Mouse (Mus musculus): ENCODE measurements around the gene Gpr179. TPM values are rescaled to one million over a fixed set of nuclear protein-coding genes. Genes with fewer than 3 reads are reported as not detected.

The Gpr179 gene
- total and polyA plus RNA-seq, 3 experiments, result 0.05 to 0.08 TPM; not detected in 1

DNA sequence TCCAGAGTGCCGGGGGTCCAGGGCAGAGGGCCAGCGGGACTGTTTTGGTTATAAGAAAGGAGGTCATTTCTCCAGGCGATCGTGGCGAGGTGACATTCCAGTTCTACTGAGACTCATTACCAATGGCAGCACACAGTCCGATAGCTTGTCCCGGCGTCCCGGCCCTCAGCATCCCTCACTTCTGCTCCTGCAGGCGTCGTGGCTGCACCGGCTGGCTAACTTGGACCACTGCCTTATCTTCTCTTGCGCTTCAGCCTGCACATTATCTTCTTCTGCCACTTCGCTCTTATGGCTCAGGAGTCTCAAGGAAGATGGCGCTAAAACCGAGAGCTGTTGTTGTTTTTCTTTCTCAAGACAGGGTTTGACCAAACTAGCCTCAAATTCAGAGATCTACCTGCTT is 50.5 kb downstream of the Gpr179 start:
- Histone ChIP-seq H3K36me3 (ENCODE audit: control insufficient read depth, insufficient read depth, low read length) (no peaks in the 10 kb centered on the region), H3K9ac (ENCODE audit: low read depth, low read length) (no peak overlapping the region), H3K79me2 (replicated peaks; ENCODE audit: control insufficient read depth, insufficient read depth, low read length) (no peaks in the 10 kb centered on the region), H3K27me3 (ENCODE audit: control insufficient read depth, insufficient read depth, low read length) (no peaks in the 10 kb centered on the region), H3K4me3 (no peak overlapping the region), H3K4me1 (ENCODE audit: control insufficient read depth, insufficient read depth, low read length) (peaks cover 13% of the 10 kb centered on the region), H3K27ac (peak overlapping the region; percentile 75)
- WGBS, result 79% methylated on average over 16 of the region's 16 CpGs
- DNase-seq, result no peak
- TF ChIP-seq EP300 (IDR thresholded peaks at IDR 0.05; ENCODE audit: insufficient read depth, low read depth, low read length) (no peak), CTCF (IDR thresholded peaks at IDR 0.05) (no peak), POLR2A (IDR thresholded peaks at IDR 0.05; ENCODE audit: insufficient read depth, low read depth, low read length) (no peak)
- intact Hi-C loops (cut with DNase I), result no loop called here

DNA sequence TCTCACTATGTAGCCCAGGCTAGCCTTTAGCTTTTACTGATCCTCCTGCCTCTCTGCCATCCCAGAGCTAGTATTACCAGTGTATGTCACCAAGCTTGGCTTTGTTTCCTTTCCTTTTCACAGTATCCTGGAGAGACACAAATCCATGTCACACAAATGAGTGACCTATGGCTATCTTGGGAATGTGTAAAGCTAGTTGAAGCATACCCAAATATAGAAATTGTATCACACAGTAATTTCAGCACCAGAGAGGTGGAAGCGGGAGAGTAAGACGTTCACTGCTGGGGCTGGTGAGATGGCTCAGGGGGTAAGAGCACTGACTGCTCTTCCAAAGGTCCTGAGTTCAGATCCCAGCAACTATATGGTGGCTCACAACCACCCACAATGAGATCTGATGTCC is 51.9 kb downstream of the Gpr179 start:
- H3K27ac ChIP-seq, result no peak overlapping the region
- intact Hi-C loops (cut with DNase I), result no loop called here
- no peak for DNase-seq
- no peaks in the 10 kb centered on the region for H3K27me3 ChIP-seq (ENCODE audit: control insufficient read depth, insufficient read depth, low read length)
- no peak overlapping the region for H3K4me3 ChIP-seq
- H3K4me1 ChIP-seq (ENCODE audit: control insufficient read depth, insufficient read depth, low read length), result peaks cover 13% of the 10 kb centered on the region
- H3K79me2 ChIP-seq (replicated peaks; ENCODE audit: control insufficient read depth, insufficient read depth, low read length), result no peaks in the 10 kb centered on the region
- TF ChIP-seq EP300 (IDR thresholded peaks at IDR 0.05; ENCODE audit: insufficient read depth, low read depth, low read length) (no peak), POLR2A (IDR thresholded peaks at IDR 0.05; ENCODE audit: insufficient read depth, low read depth, low read length) (no peak), CTCF (IDR thresholded peaks at IDR 0.05) (no peak)
- 61% methylated on average over 2 of the region's 2 CpGs for WGBS
- H3K9ac ChIP-seq (ENCODE audit: low read depth, low read length), result no peak overlapping the region
- no peaks in the 10 kb centered on the region for H3K36me3 ChIP-seq (ENCODE audit: control insufficient read depth, insufficient read depth, low read length)

DNA sequence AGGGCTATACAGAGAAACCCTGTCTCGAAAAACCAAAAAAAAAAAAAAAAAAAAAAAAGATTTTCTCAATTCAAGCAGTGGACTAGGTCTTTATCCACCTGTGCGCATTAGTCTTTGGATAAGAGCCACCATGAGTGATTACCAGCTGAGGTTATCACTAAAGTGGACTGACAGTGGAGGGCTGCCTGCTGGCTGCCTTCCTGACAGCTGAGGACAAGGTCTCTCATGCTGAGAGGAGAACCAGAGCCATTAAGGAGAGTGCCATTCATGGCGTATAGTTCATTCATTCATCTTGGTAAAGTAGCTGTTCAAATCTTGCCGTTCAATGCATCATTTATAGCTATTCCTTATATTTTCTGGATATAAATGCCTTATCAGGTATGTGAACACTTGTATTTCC is 55.3 kb downstream of the Gpr179 start:
- no peak overlapping the region for H3K27ac ChIP-seq
- peaks cover 2% of the 10 kb centered on the region; the same call in 1 of the 2 replicates for H3K4me1 ChIP-seq (ENCODE audit: control insufficient read depth, insufficient read depth, low read length)
- no peaks in the 10 kb centered on the region for H3K27me3 ChIP-seq (ENCODE audit: control insufficient read depth, insufficient read depth, low read length)
- H3K79me2 ChIP-seq (replicated peaks; ENCODE audit: control insufficient read depth, insufficient read depth, low read length), result no peaks in the 10 kb centered on the region
- no peak overlapping the region for H3K4me3 ChIP-seq
- DNase-seq, result peak; percentile 39 to 44
- no peak for TF ChIP-seq EP300 (IDR thresholded peaks at IDR 0.05; ENCODE audit: insufficient read depth, low read depth, low read length)
- no peak for TF ChIP-seq CTCF (IDR thresholded peaks at IDR 0.05)
- no peak for TF ChIP-seq POLR2A (IDR thresholded peaks at IDR 0.05; ENCODE audit: insufficient read depth, low read depth, low read length)
- no peak overlapping the region for H3K9ac ChIP-seq (ENCODE audit: low read depth, low read length)
- no peaks in the 10 kb centered on the region for H3K36me3 ChIP-seq (ENCODE audit: control insufficient read depth, insufficient read depth, low read length)
- WGBS, result 62% methylated on average over 3 of the region's 4 CpGs
- intact Hi-C loops (cut with DNase I), result no loop called here

- no peak for DNase-seq
These were observed 59.1 kb downstream of the Gpr179 start for GRCm38 (mm10) chr11:97292731-97293130.

GRCm38 (mm10) chr11:97289276-97290230 is 62.3 kb downstream of the Gpr179 start:
- H3K36me3 ChIP-seq (ENCODE audit: control insufficient read depth, insufficient read depth, low read length), result no peaks in the 10 kb centered on the region
- intact Hi-C loops (cut with DNase I), result no loop called here
- H3K27me3 ChIP-seq (ENCODE audit: control insufficient read depth, insufficient read depth, low read length), result no peaks in the 10 kb centered on the region
- peak overlapping the region; percentile 36 for H3K27ac ChIP-seq
- peak; percentile 65 to 66 for DNase-seq
- H3K4me3 ChIP-seq, result no peak overlapping the region
- WGBS, result 55% methylated on average over 12 of the region's 12 CpGs
- H3K9ac ChIP-seq (ENCODE audit: low read depth, low read length), result no peak overlapping the region
- no peaks in the 10 kb centered on the region for H3K79me2 ChIP-seq (replicated peaks; ENCODE audit: control insufficient read depth, insufficient read depth, low read length)
- H3K4me1 ChIP-seq (ENCODE audit: control insufficient read depth, insufficient read depth, low read length), result peaks cover 2% of the 10 kb centered on the region
- TF ChIP-seq EP300 (IDR thresholded peaks at IDR 0.05; ENCODE audit: insufficient read depth, low read depth, low read length) (no peak), POLR2A (IDR thresholded peaks at IDR 0.05; ENCODE audit: insufficient read depth, low read depth, low read length) (no peak), CTCF (IDR thresholded peaks at IDR 0.05) (no peak)

More at GRCm38 (mm10) chr11:97292731-97293130, 59.1 kb downstream of the Gpr179 start:
- no peaks in the 10 kb centered on the region for H3K36me3 ChIP-seq (ENCODE audit: control insufficient read depth, insufficient read depth, low read length)
- peaks cover 2% of the 10 kb centered on the region; the same call in 1 of the 2 replicates for H3K4me1 ChIP-seq (ENCODE audit: control insufficient read depth, insufficient read depth, low read length)
- intact Hi-C loops (cut with DNase I), result no loop called here
- 92% methylated on average over 1 of the region's 1 CpGs for WGBS
- H3K27ac ChIP-seq, result no peak overlapping the region
- H3K9ac ChIP-seq (ENCODE audit: low read depth, low read length), result no peak overlapping the region
- no peak overlapping the region for H3K4me3 ChIP-seq
- H3K27me3 ChIP-seq (ENCODE audit: control insufficient read depth, insufficient read depth, low read length), result no peaks in the 10 kb centered on the region
- no peak for TF ChIP-seq POLR2A (IDR thresholded peaks at IDR 0.05; ENCODE audit: insufficient read depth, low read depth, low read length)
- TF ChIP-seq EP300 (IDR thresholded peaks at IDR 0.05; ENCODE audit: insufficient read depth, low read depth, low read length), result no peak
- no peak for TF ChIP-seq CTCF (IDR thresholded peaks at IDR 0.05)
- no peaks in the 10 kb centered on the region for H3K79me2 ChIP-seq (replicated peaks; ENCODE audit: control insufficient read depth, insufficient read depth, low read length)

GRCm38 (mm10) chr11:97287643-97288042 is 64.2 kb downstream of the Gpr179 start:
- intact Hi-C loops (cut with DNase I), result no loop called here
- H3K4me3 ChIP-seq, result no peak overlapping the region
- TF ChIP-seq POLR2A (IDR thresholded peaks at IDR 0.05; ENCODE audit: insufficient read depth, low read depth, low read length) (no peak), CTCF (IDR thresholded peaks at IDR 0.05) (no peak), EP300 (IDR thresholded peaks at IDR 0.05; ENCODE audit: insufficient read depth, low read depth, low read length) (no peak)
- H3K9ac ChIP-seq (ENCODE audit: low read depth, low read length), result no peak overlapping the region
- peaks cover 2% of the 10 kb centered on the region for H3K4me1 ChIP-seq (ENCODE audit: control insufficient read depth, insufficient read depth, low read length)
- H3K27ac ChIP-seq, result no peak overlapping the region
- no peaks in the 10 kb centered on the region for H3K36me3 ChIP-seq (ENCODE audit: control insufficient read depth, insufficient read depth, low read length)
- no peaks in the 10 kb centered on the region for H3K79me2 ChIP-seq (replicated peaks; ENCODE audit: control insufficient read depth, insufficient read depth, low read length)
- no peaks in the 10 kb centered on the region for H3K27me3 ChIP-seq (ENCODE audit: control insufficient read depth, insufficient read depth, low read length)
- DNase-seq, result no peak

Data from heart, adult 2 months (tissue).